Mouse (Mus musculus) c-Kit-positive CD71-positive TER-119-positive erythroid progenitor cells, embryonic 14.5 days (primary cell): ENCODE data around the gene Zmym6.

Experiments
- DNase-seq: peaks from one replicate; pipeline ENCODE4 v3.0.0-alpha.2; 2013; ENCODE audit warnings: low spot score

The Zmym6 gene

DNA sequence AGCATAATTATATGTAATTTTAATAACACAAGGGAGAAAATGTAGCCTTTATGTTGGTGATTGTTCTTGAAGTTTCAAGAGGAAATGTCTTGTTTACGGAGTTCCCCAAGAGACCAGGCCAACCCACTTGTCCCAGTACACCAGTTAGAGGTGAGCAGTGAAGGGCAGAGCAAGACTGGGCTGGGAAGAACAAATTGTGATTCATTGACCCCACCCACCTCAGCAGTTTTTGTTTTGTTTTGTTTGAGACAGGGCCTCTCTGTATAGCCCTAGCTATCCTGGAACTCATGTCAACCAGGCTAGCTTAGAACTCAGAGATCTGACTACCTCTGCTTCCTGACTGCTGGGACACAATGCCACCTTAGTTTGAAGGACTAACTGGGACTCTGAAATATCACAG is 47.1 kb downstream of the Zmym6 start:
- DNase-seq: no peak

DNA sequence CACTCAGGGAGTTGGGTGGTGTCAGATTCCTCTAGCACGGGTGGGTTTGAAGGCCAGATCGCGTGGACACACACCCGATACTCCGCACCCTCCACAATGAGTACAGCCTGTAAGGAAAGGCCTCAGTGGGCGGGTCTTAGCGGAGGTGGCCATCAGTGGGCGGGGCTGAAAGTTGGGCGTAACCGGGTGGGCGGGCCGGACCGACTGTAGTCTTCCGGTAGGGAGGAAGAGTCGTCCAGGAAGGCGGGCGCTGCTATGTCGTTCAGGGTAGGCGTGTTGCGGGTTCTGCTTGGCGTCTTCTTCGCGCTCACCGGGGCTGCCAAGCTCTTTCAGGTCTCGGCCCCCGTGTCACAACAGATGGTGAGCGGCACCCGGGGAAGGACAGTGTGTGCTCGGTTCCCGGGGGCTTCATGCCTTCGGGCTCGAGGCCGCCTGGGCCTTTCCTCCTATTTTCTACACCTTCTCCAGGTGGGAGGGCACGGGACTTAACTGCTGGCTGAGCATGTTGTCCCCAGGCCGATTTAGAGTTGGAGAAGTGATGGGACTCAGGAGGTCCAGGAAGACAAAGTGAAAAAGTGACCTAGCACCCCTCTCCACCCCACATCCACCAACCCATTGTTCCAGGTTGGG is 48.8 kb downstream of the Zmym6 start:
- peak; percentile 90 for DNase-seq

- no peak for DNase-seq
These were observed 57.5 kb downstream of the Zmym6 start for GRCm38 (mm10) chr4:127134687-127135086.

DNA sequence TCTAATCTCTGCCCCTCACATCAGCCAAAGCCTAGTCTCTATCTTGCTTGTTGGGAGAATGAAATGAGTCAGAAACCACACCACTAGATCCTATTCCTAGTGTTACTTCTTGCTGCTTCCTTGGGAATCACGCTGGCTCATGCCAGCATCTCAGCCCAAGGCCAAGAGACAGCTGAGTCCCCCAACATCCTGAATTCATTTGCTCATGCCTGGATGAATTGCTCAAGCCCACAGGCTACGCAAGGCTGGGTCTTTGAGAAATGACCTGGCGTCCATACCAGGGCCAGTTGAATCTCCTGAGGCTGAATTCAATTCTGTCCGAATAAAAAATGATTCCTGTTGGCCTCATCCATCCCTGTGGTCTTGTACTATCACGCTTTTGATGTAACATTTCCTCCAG is 60.4 kb downstream of the Zmym6 start:
- DNase-seq: no peak

GRCm38 (mm10) chr4:127138486-127138885 is 61.3 kb downstream of the Zmym6 start:
- DNase-seq: no peak

GRCm38 (mm10) chr4:127150031-127150430 is 72.8 kb downstream of the Zmym6 start:
- no peak for DNase-seq

DNA sequence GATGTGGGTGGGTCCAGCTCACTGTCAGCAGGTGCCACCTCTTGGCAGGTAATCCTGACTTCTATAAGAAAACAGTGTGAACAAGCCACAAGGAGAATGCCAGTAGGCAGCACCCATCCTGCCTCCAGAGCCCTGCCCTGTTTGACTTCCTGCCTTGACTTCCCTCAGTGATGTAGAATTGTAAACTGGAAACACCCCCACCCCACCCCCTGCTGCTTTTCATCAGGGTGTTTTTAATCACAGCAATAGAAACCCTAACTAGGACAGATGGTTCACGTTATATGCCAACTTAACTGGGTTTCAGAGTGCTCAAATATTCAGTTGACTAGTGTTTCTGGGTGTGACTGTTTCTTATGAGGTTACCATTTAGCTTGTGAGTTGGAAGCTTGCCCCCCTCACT is 76.2 kb downstream of the Zmym6 start:
- no peak for DNase-seq

DNA sequence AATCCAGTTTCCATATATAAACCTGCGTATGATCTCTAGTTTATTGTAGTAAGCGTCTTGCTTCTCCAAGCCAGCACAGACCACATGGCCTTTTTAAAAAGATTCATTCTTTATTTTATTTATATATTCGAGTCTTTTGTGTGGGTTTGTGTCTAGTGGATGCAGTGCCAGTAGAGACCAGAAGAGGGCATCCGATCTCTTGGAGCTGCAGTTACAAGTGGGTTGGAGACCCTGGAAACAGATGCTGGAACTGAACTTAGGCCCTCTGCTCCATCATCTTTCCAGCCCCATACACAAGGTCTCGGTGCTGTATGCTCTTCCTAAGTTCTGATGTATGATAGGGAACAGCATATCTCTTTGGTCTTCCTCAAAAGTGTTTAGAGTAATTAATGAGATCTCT is 78.6 kb downstream of the Zmym6 start:
- no peak for DNase-seq

DNA sequence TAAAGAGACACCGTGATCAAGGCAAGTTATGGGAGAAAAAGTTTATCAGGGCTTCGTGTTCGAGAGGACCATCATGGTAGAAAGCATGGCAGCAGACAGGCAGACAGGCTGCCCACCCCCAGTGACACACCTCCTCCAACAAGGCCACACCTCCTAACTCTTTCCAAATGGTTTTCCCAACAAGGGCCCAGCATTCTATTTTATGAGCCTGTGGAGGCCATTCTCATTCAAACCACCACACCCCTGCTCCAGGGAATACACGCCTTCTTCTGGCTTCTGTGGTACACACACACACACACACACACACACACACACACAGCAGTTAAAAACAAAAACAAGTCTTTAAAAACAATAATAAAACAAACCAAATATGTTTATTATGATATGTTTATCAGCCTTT is 80.6 kb downstream of the Zmym6 start:
- DNase-seq: no peak

DNA sequence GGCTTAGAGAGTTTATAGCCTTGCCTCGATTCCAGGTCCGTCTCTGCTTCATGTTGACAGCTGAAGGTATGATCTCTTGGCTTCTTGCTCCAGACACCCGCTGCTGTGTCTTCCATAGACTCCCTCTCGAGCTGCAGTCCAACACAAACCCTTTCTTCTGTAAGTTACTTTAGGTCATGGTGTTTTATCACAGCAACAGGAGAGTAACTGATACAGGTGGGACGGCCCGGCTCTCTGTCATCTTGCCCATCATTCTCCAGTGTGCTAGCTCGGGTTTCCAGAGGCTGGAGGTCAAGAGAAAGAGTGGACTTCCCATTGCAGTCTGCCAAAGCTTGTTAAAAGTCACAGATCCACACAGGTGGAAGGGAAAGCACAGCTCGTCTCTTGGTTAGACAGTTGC is 86.7 kb downstream of the Zmym6 start:
- no peak for DNase-seq

GRCm38 (mm10) chr4:127167096-127167495 is 89.9 kb downstream of the Zmym6 start:
- DNase-seq: no peak

DNA sequence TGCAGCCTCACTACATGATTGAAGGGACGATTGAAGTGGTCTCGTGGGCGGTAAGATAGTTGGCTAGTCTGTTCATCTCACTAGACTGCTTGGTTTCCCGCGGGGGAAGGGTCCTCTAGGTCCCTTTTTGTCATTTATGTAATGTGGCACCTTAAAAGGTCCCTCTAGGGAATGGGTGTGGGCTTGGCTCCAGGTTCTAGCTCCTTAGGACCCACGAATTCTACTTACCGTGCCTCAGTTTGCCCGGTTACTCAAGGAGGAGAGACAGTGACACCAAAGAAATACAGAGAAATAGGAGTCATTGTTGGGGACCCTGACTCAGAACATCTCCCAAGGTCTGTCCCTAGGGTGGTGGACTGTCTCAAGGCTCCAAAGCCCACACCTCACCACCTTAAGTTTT is 90.5 kb downstream of the Zmym6 start:
- DNase-seq: no peak

DNA sequence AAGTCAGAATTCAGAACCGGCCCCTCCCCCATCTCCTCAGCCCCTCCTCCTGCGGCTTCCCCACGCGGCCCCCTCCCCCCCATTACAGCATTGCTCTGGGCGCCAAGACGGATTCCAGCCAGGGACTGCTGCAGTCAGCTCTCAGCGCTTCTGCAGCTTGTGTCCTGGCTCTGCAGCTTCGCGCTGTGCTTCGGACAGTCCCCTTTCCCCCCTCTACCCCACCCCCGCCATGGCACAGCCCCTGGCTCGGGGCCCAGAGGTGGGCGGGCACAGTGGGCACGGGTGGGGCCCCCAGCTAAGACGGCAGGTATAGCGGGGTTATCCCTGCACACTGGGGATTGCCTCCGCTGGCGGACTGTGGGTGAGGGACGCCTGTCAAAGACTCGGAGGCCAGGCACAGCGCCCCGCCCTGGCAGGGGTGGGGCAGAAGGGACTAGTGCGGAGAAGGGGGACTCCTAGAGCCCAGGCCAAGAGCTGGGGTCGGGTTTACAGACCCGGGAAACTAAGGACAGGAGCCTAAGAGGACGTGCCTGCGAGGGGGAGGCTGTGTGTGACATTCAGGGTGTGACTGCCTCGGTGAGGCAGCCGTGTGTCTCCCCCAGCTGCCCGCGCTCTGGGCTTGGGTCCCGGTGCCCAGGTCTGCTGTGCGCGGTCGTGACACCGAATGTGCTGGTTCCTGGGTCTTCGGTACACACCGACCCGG is 91.2 kb downstream of the Zmym6 start:
- DNase-seq: no peak

DNA sequence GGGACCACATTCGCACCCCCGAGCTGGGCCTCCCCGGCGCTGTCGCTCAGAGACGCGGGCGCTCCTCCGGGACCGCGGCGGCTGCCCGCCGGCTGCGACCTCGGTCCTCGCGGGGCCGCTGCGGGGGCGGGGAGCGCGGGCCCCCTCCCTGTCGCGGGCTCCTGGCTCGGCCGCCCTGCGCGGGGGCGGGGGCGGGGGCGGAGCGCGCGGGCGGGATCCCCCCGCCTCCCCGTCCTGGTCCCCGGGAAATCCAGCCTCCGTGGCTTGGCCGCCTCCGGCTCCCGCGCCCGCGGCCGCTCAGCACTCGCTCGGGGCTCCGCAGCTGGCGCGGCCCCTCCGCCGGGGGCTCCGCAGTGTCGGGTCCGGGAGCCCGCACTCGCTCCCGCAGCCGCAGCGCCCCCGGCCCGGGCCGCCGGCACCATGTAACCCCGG is 91.7 kb downstream of the Zmym6 start, which contains the start of gene Dlgap3:
TSS of gene Dlgap3 (plus strand) at position 291 of the 432 bp plus-strand sequence.
- DNase-seq: no peak

GRCm38 (mm10) chr4:127169346-127170221 is 92.4 kb downstream of the Zmym6 start:
- no peak for DNase-seq

DNA sequence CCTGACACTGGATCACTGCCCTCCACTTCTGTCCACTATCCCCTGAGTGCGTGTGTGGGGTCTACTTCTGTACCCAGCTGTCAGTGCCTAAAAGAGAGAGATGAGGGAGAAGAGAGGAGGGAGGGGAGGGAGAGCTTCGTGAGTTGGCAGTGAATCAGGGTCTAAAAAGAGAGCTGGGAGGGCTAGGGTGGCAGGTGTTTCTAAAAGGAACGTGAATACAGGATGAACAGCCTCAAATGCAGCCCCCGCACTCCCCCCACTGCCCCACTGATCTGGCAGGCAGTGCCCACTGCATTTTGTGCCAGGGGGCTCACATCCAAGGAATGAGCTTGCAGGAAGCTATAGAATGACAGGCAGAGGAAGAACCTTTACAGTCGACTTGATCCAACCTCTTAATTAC is 93.7 kb downstream of the Zmym6 start:
- no peak for DNase-seq

DNA sequence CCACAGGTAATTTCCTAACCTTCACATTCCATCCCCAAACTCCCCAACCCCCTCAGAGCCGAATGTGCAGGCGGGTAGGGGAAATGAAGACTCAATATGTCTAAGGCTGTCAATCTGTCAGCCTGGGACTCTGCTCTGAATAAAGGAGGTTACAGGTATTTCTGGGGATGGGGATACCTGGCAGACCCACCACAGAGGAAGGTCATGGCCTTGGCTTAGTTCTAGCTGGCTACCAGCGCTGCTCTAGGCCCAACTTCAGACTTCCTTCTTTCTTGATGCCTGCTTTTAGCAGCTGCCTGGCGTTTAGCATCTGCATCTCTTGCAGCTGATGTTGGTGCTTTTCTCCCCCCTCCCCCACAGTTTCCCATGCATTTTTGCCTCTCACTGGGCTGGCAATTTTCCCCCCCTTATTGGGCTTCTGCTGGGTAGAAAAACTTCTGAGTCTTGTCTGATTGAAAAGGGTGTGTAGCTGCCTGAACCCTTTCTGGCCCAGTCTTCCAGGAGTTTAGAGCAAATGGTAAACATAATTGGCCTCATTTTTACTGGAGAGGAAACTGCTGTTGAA is 94.2 kb downstream of the Zmym6 start:
- no peak for DNase-seq

- DNase-seq: no peak
These were observed 94.9 kb downstream of the Zmym6 start for GRCm38 (mm10) chr4:127172119-127172518.

DNA sequence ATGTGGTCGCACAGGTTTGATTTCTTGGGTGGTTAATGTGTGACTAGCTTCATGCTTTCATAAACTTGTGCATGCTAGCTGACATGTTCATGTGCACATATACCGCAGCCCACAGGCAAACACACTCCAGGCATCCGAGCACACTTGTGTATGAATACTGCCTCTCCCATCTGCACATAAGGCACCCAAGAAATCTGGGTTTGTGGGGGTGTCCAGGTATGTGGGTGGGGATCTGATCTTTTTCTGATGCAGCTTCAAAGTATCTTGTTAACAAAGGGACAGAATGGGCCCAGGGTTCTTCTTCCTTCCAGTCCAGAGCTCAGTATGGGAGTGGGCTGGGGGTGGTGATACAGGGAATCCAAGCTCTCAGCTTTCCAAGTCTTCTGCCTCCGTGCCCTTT is 95.4 kb downstream of the Zmym6 start:
- DNase-seq: no peak

DNA sequence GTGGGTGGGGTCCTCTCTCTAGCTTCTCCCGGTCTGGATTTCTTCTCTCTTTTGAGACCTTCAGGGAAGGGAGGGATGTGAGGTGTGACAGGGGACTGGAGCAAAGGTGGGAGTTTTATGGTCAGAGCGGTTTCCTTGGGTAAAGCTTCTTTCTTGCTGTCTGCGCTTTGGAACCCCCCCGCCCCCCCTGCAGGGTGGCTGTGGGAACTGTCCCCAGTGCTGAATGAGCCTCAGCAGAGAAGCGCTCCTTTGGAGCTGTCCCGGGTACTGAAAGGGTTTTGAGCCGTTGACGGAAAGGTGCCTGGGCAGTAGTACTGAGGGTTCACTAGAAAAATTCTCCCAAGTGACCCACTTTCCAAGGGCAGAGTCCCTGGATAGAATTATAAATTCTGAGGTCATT is 96.3 kb downstream of the Zmym6 start:
- DNase-seq: peak; percentile 27
